ENCODE assay signal across 22 mouse cellular contexts in the genomic region with DNA sequence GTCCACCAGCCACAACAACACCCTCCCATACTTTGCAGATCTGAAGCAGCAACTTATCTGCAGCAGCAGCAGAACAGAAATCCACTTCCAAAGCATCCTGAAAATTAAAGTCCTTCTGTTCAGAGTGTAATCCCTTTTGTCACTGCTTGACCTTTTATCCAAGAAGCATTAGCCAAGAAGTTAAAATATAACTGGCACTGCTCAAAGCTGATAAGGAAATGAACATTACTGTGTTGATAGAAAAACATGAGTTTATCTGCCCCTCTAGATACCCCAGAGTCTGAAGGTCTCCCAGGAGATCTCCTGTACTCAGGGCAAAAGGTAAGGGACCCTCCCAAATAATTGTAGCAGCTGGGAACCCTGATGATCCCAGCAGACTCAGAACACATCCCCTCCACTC. TPM values are rescaled to one million over a fixed set of nuclear protein-coding genes. Genes with fewer than 3 reads are reported as not detected.
"Had no signal": no experiment of that assay in that cellular context is flagged by ENCODE, and none has a peak within 500 bp of the region (broad histone marks: within the 10 kb centered on the region; RNA-seq: fewer than 3 reads in every experiment).

No protein-coding gene starts in this region.

- H3K4me2 ChIP-seq: hindbrain, embryonic 13.5 days; limb, embryonic 15.5 days; midbrain, embryonic 13.5 days; neural tube, embryonic 15.5 days had no signal

- H3K9me3 ChIP-seq: hindbrain, embryonic 13.5 days; limb, embryonic 15.5 days; midbrain, embryonic 13.5 days; neural tube, embryonic 15.5 days had no signal

- ATAC-seq: midbrain, embryonic 13.5 days had no signal

- H3K9ac ChIP-seq: hindbrain, embryonic 13.5 days; limb, embryonic 15.5 days; midbrain, embryonic 13.5 days; neural tube, embryonic 15.5 days had no signal

- H3K27ac ChIP-seq: hindbrain, embryonic 13.5 days; left cerebral cortex, adult 2 months; limb, embryonic 15.5 days; midbrain, embryonic 13.5 days; neural tube, embryonic 15.5 days had no signal

- H3K27me3 ChIP-seq: hindbrain, embryonic 13.5 days; limb, embryonic 15.5 days; midbrain, embryonic 13.5 days; neural tube, embryonic 15.5 days had no signal

- DNase-seq: kidney, adult 18-20 months; kidney, postnatal 10 days; lung, adult 18-20 months; right cerebral cortex, adult 18-20 months; right cerebral cortex, postnatal 25 days; thymus, postnatal 4 days had no signal

- H3K36me3 ChIP-seq: hindbrain, embryonic 13.5 days; limb, embryonic 15.5 days; midbrain, embryonic 13.5 days; neural tube, embryonic 15.5 days had no signal

- H3K4me1 ChIP-seq: hindbrain, embryonic 13.5 days; limb, embryonic 15.5 days; midbrain, embryonic 13.5 days; neural tube, embryonic 15.5 days had no signal

- H3K4me3 ChIP-seq: hindbrain, embryonic 13.5 days; left cerebral cortex, adult 2 months; limb, embryonic 15.5 days; midbrain, embryonic 13.5 days; myocyte; neural tube, embryonic 15.5 days had no signal

RNA-seq across cellular contexts. Expression of a gene that starts 42.8 kb away (rescaled TPM):
- total RNA-seq: layer of hippocampus, adult 8-10 months; layer of hippocampus, postnatal 25 days; left cerebral cortex, adult 2 months; left cerebral cortex, postnatal 14 days; megakaryocyte-erythroid progenitor cell, adult 5-6 weeks had no signal
- polyA plus RNA-seq: hindbrain, embryonic 13.5 days; kidney, embryonic 14.5 days; limb, embryonic 11.5 days; limb, embryonic 15.5 days; lung, embryonic 16.5 days; midbrain, embryonic 13.5 days; myocyte; neural tube, embryonic 11.5 days; neural tube, embryonic 15.5 days had no signal

RNA-seq across cellular contexts. Expression of a gene that starts 44.2 kb away (rescaled TPM):
- total RNA-seq: layer of hippocampus, adult 8-10 months; layer of hippocampus, postnatal 25 days; left cerebral cortex, adult 2 months; left cerebral cortex, postnatal 14 days; megakaryocyte-erythroid progenitor cell, adult 5-6 weeks had no signal
- polyA plus RNA-seq: hindbrain, embryonic 13.5 days; large intestine, adult 2 months; limb, embryonic 11.5 days; limb, embryonic 15.5 days; lung, embryonic 16.5 days; midbrain, embryonic 13.5 days; myocyte; neural tube, embryonic 11.5 days; neural tube, embryonic 15.5 days; stomach, embryonic 14.5 days had no signal
